Mouse (Mus musculus): ENCODE results near the gene Itsn1. TPM values are rescaled to one million over a fixed set of nuclear protein-coding genes. Genes with fewer than 3 reads are reported as not detected.

The Itsn1 gene
- total RNA-seq, 2 experiments from 2014 or later = 40.5 to 53.6 TPM

- intact Hi-C loops (cut with DNase I) = no loop called here
- DNase-seq = no peak
These were observed 34.9 kb downstream of the Itsn1 start for GRCm38 (mm10) chr16:91763975-91764374.

- intact Hi-C loops (cut with DNase I) = no loop called here
- DNase-seq = no peak
These were observed 35.3 kb downstream of the Itsn1 start for GRCm38 (mm10) chr16:91764414-91764813.

- intact Hi-C loops (cut with DNase I) = no loop called here
- no peak for DNase-seq
These were observed 36.2 kb downstream of the Itsn1 start for GRCm38 (mm10) chr16:91765121-91765815.

GRCm38 (mm10) chr16:91765816-91766210 is 36.7 kb downstream of the Itsn1 start:
- intact Hi-C loops (cut with DNase I) = no loop called here
- no peak for DNase-seq

- peak; percentile 39 to 42 for DNase-seq
- intact Hi-C loops (cut with DNase I) = no loop called here
These were observed 38.2 kb downstream of the Itsn1 start for GRCm38 (mm10) chr16:91767165-91767701.

- peak; percentile 36 to 37 for DNase-seq
- intact Hi-C loops (cut with DNase I) = no loop called here
These were observed 39.5 kb downstream of the Itsn1 start for GRCm38 (mm10) chr16:91768586-91768985.

- DNase-seq = no peak
- intact Hi-C loops (cut with DNase I) = no loop called here
These were observed 40.8 kb downstream of the Itsn1 start for GRCm38 (mm10) chr16:91769911-91770310.

- intact Hi-C loops (cut with DNase I) = no loop called here
- DNase-seq = no peak
These were observed 41.6 kb downstream of the Itsn1 start for GRCm38 (mm10) chr16:91770662-91771061.

- DNase-seq = no peak
- intact Hi-C loops (cut with DNase I) = no loop called here
These were observed 42.3 kb downstream of the Itsn1 start for GRCm38 (mm10) chr16:91771334-91771733.

- no peak for DNase-seq
- intact Hi-C loops (cut with DNase I) = no loop called here
These were observed 43.5 kb downstream of the Itsn1 start for GRCm38 (mm10) chr16:91772586-91772985.

GRCm38 (mm10) chr16:91779576-91779975 is 50.5 kb downstream of the Itsn1 start:
- DNase-seq = no peak

GRCm38 (mm10) chr16:91780151-91780550 is 51.1 kb downstream of the Itsn1 start:
- no peak for DNase-seq
- intact Hi-C loops (cut with DNase I) = no loop called here

More at GRCm38 (mm10) chr16:91779576-91779975, 50.5 kb downstream of the Itsn1 start:
- intact Hi-C loops (cut with DNase I) = no loop called here

GRCm38 (mm10) chr16:91780826-91781225 is 51.7 kb downstream of the Itsn1 start:
- DNase-seq = no peak
- intact Hi-C loops (cut with DNase I) = no loop called here

GRCm38 (mm10) chr16:91783191-91783590 is 54.1 kb downstream of the Itsn1 start:
- intact Hi-C loops (cut with DNase I) = no loop called here
- peak in 1 of 2 experiments; percentile 22 for DNase-seq

GRCm38 (mm10) chr16:91784298-91784697 is 55.2 kb downstream of the Itsn1 start:
- intact Hi-C loops (cut with DNase I) = no loop called here
- no peak for DNase-seq

GRCm38 (mm10) chr16:91786425-91786824 is 57.3 kb downstream of the Itsn1 start:
- intact Hi-C loops (cut with DNase I) = no loop called here
- peak; percentile 71 to 82 for DNase-seq

- intact Hi-C loops (cut with DNase I) = no loop called here
- no peak for DNase-seq
These were observed 60.6 kb downstream of the Itsn1 start for GRCm38 (mm10) chr16:91789728-91790127.

- intact Hi-C loops (cut with DNase I) = no loop called here
- DNase-seq = no peak
These were observed 63.6 kb downstream of the Itsn1 start for GRCm38 (mm10) chr16:91792477-91793196.

- intact Hi-C loops (cut with DNase I) = no loop called here
- peak in 1 of 2 experiments; percentile 32 for DNase-seq
These were observed 64.6 kb downstream of the Itsn1 start for GRCm38 (mm10) chr16:91793507-91794278.

- intact Hi-C loops (cut with DNase I) = no loop called here
- no peak for DNase-seq
These were observed 65.2 kb downstream of the Itsn1 start for GRCm38 (mm10) chr16:91794306-91794705.

GRCm38 (mm10) chr16:91795044-91795443 is 66.0 kb downstream of the Itsn1 start:
- intact Hi-C loops (cut with DNase I) = loop anchor here (5.0 kb wide), 1 partner anchor 53 kb away; no protein-coding TSS in a partner anchor
- DNase-seq = no peak
